Mouse (Mus musculus): ENCODE results near the gene Ccm2l.

Gene Ccm2l

GRCm38 (mm10) chr2:153089316-153089715 lies 23.6 kb downstream of the Ccm2l start:
- no peak for DNase-seq (ENCODE audit: extremely low read depth, low read depth)

DNA sequence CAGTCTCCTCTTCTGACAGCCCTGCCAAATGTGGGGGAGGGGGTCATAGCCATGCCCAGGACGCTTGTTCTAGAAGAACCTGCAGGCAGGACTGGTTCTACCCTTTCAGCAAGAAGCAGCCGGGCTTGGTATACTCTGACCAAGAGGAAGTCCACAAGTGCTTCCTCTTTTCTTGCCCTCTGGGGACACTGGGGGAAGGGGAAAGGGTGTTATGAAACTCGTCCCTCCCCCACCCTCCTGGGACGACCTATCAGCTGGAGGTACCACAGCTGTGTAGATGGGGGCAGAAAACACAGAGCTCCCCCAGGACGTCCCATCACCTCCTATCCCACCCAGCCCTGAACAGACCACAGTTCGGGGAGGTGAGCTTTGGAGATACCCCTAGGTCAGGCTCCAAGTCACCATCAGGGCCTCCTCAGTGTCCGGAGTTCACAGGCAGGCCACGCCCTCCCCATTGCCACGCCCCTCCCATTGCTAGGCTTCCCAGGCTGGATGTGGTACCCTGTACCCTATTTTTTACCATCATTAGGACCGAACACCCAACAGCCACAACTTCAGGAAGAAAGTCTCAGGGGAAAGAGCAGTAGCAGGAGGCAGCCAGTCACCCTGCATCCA lies 24.9 kb downstream of the Ccm2l start:
- peak; percentile 35 for DNase-seq (ENCODE audit: extremely low read depth, low read depth)

- no peak for DNase-seq (ENCODE audit: extremely low read depth, low read depth)
Observed at GRCm38 (mm10) chr2:153107046-153107766, 41.5 kb downstream of the Ccm2l start.

- DNase-seq (ENCODE audit: extremely low read depth, low read depth) = no peak
Observed at GRCm38 (mm10) chr2:153107802-153108201, 42.0 kb downstream of the Ccm2l start.

GRCm38 (mm10) chr2:153108313-153109264 lies 42.8 kb downstream of the Ccm2l start, which contains the start of gene Hck:
Hck (plus strand) TSS chr2:153108468.
- DNase-seq (ENCODE audit: extremely low read depth, low read depth) = no peak

GRCm38 (mm10) chr2:153109596-153109995 lies 43.8 kb downstream of the Ccm2l start:
- no peak for DNase-seq (ENCODE audit: extremely low read depth, low read depth)

DNA sequence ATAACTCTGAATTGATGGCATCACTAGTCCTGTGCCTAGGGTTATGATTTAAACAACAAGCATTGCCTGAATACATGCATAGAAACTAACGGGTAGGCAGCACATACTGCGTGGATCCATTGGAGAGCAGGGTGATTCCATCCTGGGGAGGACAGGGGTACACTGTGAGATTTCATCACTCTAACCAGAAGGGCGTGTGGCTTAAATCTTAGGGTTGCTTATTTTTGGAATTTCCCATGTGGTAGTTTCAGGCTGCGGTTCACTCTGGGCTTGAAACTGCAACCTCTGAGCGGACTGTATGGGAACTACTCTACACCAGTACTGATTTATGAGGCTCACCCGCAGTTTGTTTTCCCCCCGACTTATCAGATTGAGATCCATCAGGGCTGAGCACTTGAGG lies 45.5 kb downstream of the Ccm2l start:
- no peak for DNase-seq (ENCODE audit: extremely low read depth, low read depth)

DNA sequence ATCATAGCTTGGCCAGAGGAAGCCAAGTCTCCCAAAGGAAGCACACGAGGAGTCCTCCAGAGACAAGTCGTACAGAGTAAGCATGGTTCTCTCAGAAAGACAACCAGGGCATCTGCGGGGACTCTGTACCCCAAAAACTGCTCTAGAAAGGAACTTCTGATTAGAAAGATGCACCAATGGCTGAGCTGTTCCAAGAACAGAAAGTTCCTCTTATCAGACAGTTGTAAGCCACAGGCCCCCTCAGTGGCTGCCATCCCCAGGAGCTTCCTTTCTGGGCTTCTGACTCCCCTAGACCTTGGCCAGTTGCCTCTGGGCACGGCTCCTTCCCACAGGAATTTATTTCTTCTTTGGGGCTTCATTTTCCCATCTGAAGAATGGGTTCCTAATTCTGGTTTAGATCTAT lies 49.9 kb downstream of the Ccm2l start:
- peak; percentile 88 for DNase-seq (ENCODE audit: extremely low read depth, low read depth)

GRCm38 (mm10) chr2:153117051-153117486 lies 51.3 kb downstream of the Ccm2l start:
- DNase-seq (ENCODE audit: extremely low read depth, low read depth) = no peak

DNA sequence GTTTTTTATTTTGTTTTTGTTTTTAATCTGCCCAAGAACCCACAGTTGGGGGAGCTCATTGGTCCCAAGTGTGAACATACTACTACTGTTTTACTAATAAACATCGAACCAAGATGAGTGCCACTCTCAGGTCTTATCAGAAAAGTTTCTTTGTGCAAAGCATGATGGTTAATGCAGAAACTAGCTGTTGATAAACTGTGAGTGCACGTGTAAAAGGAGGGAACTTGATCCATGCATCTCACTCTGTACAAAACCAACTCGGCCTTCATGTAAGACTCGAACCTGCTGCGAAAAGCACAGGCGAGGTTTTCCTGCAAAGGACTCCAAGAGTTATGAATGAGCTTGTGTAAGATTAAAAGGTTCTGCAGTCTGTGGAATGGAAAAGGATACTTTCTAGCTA lies 53.7 kb downstream of the Ccm2l start:
- no peak for DNase-seq (ENCODE audit: extremely low read depth, low read depth)

- DNase-seq (ENCODE audit: extremely low read depth, low read depth) = no peak
Observed at GRCm38 (mm10) chr2:153120126-153120525, 54.4 kb downstream of the Ccm2l start.

- DNase-seq (ENCODE audit: extremely low read depth, low read depth) = no peak
Observed at GRCm38 (mm10) chr2:153121821-153122615, 56.3 kb downstream of the Ccm2l start.

DNA sequence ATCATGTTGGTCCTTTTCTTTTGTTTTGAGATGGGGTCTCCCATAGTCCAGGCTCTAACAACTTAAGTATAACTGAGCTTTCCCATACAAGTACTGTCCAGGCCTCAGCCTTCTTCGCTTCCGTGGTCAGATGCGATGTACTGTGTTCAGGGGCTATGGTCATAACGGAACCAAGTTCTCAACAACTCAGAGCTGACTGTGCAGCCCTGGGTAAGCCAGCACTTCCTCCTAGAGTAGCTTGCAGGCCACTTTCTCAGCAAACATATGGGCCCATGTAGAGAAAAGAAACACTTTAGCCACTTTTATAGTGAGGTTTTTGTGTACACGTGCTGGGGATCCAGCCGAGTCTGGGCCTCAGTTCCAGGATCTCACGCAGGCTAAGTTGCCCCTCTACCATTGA lies 56.9 kb downstream of the Ccm2l start:
- DNase-seq (ENCODE audit: extremely low read depth, low read depth) = no peak

DNA sequence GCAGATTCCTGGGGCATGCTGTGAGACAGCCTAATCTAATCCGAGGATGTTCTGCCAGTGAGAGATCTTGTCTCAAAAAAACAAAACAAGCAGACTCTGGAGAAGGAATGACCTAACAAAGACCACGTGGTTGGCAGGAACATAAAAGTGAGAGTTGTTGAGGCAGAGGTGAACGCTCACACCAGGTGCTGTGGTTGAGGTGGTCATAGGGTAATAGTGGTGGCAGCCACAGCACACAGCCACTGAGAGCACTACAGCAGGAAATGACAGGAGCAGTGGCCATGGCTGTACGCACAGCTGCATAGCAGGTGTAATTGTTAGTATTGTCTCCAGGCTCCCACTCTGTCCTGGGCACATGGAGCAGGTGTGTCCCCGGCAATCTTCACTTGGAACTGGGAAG lies 60.1 kb downstream of the Ccm2l start:
- DNase-seq (ENCODE audit: extremely low read depth, low read depth) = no peak

DNA sequence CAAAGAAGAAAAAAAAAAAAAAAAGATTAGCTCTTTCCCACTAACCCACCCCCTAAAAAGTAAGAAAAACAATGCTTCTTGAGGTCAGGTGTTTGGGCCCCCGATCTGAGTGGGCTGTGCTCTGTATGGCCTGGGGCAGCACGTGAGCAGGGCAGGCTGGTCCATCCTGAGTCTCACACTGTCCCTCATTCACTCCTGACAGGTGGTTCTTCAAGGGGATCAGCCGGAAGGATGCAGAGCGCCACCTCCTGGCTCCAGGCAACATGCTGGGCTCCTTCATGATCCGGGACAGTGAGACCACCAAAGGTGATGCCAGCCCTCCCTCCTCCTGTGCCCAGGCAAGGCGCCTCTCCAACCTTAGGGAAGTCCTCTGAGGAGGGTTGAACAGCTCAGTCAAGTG lies 65.3 kb downstream of the Ccm2l start:
- DNase-seq (ENCODE audit: extremely low read depth, low read depth) = no peak
